Mouse (Mus musculus) kidney, postnatal 14 days (tissue): Measurements from ENCODE around the gene Creb5.
A peak's percentile ranks its signal among the peaks of the same experiment; 100 is the strongest.

Source experiments
- DNase-seq: peaks from one replicate; pipeline ENCODE4 v3.0.0; 2022; ENCODE audit warnings: mixed read lengths

Creb5 gene

DNA sequence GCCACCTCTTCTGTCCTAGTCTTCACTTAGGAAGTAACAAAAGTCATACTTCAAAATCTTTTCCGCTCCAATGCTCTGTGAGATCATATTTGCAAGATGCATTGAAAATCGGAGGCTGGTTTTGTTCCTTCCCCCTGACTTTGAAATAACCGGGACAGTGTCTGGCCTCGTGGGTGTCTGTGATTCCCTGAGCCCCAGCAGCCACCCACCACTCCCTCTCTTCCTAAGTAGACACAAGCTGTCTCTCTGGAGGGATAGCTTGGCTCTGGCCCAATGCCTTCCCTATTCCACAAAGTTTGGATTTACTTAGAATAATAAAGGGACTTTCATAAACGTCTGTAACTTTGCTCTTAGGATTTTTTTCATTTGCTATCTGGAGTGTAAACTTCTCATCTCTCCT, 273.9 kb downstream of the Creb5 start:
- no peak for DNase-seq

DNA sequence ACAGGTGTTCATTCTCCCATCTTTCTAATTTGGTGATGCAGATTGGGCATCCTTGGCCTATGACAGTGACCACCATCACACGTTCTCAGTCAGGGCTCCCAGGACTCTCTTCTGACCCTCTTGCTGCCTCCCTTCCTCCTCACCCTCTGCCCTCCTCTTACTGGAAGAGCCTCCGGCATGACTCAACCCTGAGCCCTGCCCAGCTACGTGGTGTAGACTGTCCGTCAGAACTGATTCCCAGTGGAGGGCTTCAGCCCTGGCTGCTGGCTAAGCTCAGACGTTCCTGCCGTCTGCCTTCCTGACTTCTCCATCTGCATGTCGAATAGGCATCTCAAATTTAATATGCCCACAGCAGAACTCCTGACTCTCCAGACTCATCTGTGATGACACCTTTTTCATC, 275.5 kb downstream of the Creb5 start:
- DNase-seq: no peak

DNA sequence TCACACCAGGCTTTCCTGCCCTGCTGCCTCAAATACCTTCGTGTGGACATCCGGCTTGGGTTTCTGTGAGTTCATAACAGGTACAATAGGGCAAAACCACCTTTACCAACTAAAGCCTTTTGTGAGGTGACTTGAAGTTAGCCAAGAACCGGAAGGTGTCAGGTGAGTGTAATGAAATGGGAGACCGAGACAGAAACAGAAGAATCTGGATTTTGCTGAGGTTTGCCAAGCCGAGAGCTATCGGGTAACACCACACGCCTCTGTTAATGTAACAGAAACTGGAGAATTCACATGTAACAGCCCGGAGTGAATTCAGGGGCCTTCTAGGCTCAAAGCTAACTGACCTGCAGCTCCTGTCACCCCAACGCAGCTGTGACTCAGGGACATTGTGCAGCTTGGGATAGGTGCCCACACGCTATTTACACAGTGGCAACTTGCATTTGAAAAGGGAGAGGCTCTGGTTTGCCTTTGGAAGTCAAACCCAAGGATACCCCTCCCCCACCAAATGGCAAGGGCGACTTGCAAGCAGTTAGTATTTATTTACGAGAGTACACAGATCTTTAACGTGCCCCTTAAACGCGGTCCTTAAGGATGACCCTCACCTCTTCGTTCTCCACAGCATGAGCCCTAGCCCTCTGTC, 276.6 kb downstream of the Creb5 start:
- no peak for DNase-seq

DNA sequence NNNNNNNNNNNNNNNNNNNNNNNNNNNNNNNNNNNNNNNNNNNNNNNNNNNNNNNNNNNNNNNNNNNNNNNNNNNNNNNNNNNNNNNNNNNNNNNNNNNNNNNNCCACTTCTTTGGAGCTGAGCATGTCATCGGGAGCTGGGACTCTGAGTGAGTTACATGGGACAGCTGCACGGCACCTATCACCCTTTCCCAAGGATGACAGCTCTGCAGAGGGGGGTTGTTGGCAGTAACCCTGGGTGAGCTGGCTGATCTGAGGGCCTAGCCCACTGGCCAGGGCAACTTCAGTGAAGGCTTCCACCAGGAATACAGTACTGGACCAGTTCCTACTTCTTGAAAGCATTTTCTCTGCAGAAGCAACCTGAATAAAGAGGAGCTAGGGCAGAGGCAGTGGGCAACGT, 282.4 kb downstream of the Creb5 start:
- DNase-seq: no peak

DNA sequence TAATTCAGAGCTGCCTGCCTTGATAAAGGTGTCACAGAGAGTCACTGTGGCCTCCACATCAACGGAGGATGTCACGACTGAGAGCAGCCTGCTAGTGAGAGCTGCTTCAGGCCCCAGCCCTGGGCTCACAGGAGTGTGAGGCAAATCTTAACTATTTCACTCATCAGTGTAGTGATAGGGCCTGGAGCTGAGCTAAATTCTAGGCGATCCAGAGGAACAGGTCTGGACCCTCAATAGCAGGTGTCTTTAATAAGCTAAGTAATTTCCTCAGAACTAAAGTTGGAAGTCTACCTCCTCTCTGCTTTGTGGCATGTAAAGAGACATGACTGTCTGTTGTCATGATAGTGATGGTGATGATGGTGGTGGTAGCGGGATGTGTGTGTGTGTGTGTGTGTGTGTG, 283.8 kb downstream of the Creb5 start:
- no peak for DNase-seq

DNA sequence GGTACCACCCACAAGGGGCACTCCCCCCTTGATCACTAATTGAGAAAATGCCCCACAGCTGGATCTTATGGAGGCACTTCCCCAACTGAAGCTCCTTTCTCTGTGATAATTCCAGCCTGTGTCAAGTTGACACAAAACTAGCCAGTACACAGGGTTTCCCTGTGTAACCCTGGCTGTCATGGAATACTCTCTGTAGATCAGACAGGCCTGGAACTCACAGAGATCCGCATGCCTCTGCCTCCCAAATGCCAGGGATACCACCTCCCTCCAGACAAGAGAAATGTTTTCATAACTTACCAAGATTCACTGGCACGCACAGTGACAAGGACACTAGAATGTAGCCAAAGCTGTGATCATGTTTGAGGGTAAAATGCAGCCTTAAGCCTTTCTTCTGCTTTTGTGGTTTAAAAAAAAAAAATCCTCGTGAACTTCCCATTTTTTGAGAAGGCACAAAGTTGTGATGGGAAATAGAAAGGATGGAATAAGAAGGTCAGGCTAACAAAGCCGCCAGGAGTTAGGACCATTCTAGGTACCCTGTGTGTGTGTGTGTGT, 284.6 kb downstream of the Creb5 start:
- no peak for DNase-seq

DNA sequence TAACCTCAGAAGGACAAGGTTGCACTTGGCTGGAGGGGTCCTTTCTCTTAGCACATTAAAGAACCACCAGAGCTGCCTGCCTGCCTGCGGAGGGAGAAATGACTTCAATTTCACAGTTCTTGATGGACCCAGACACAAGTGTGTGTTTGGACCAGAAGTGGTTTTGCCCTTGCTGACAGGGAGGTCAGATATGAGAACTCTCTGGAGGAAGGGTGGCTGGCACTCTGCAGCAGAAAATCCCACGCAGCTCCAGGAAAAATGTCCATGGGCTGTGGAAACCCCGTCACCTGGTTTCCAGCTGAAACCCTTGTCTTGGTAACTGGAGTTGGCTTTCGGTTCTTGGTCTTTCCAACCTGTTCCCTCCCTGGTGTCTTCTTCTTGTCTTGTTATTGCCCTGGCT, 285.4 kb downstream of the Creb5 start:
- DNase-seq: no peak

DNA sequence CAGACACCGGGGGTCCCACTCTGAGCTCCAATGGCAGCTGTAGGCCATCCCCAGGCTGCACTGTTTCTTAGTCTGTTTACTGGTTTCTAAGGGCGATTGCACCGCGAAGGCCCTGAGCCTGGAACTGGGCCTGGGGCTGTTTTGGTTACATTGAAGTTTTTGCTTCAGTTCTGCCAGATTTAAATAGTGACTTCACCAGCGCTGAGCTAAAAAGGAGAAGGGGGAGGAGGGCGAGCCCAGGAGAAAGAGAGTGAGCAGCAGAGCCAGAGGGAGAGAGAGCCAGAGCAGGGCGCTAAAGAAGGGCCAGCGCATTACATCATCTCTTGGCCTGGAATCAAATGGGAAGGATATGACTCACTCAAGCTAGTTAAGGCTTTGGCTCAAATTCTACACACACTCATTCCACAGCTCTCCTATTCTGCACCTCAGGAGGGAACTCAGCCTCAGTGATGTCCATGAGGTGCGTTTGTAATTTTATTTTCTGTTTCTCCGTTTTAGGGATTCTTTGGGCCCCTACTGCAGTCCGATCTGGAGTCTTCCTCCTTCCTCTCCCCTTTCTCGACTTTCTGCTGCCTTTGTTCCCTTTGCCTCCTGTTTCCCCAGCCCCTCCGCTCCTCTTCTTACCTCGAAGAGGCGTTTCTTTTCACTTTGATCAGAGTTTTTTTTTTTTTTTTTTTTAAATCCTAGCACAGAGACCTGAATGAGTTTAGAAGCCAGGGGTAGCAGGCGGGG, 286.1 kb downstream of the Creb5 start:
- DNase-seq: peak; percentile 90

DNA sequence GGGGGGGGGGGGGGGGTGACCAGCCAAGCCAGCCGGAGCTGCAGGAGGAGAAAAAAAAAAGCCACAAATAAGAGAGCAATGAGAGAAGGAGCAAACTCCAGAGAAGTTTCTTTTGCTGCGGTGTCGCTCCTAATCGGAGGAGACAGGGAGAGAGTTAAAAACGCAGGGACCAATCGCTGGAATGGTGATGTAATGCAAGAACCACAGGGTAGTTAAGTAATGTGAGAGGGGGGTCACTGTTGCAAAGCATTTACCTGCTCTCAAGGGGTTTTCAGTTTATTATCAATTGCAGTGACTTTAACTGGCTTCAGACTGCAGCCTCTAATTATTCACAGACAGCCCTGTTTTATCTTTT, 286.6 kb downstream of the Creb5 start:
- no peak for DNase-seq

DNA sequence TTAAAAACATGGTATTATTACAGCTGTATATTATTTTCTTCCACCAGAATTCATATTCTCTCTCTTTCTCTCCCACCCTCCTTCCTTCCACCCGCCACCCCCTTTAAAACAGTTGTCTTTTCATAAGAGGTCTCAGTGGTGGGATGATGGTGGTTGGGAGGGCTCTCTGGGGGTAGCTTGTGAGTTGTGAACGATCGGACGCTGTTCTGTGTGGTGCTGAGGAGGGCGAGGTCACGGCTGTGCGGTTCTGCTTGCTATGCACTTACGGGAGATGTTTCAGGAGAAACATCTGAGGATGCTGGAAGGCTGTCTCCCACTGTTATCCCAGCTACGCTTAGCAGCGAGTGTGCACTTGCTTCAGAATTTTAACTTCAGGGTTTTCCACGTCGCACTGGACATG, 287.0 kb downstream of the Creb5 start:
- no peak for DNase-seq

DNA sequence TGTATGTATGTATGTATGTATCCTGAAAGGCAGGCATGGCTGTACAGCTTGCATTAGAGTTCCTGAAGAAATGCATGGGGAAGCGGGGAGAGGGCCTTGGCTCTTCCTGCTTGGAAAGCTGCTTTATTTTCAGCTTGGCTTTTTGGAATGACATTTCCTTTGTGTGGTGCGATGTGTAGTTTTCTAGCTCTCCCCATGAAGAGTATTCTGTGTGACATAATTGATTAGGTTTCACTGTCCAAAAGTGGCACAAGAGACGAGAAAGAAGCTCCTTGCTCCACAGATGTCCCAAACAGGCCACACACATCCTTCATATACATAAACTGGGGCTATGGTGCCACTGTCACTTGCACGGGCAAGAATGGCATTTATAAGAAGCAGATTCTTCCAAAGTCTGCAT, 288.1 kb downstream of the Creb5 start:
- DNase-seq: no peak

DNA sequence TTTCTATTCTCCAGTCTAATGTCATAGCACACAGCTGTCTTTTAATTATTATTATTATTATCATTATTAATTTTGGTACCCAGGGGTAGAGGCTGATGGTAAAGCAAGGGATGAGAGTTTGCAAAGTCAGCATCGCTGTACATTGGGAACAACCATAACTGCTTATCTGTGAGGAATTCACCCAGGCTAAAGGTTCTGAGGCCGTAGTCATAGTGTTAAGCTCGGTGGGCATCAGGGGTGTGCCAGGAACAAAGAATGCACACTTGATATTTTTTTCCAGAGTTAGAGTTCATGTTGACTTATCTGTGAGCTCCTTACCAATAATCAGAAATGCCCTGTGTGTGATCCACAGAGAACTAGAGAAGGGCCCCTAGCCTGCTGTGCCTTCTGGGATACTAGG, 288.8 kb downstream of the Creb5 start:
- DNase-seq: no peak

DNA sequence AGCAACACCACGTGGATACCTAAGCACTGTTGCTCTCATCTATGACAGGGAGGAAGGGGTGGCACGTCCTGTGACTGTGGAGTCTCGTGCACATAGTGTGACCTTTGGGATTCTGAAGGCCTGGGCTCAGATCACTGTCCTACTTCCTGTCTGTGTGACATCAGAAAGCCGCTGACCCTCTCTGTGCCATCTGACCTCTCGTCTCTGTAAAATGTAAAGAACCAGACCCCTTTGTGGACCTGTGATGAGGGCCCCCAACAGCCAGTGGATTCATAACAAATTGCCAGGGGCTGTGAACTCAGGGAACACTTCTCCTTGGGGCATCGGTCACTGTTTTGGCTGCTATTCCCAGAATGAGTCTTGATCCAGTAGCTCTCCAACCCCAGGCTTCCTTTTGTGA, 289.8 kb downstream of the Creb5 start:
- no peak for DNase-seq

DNA sequence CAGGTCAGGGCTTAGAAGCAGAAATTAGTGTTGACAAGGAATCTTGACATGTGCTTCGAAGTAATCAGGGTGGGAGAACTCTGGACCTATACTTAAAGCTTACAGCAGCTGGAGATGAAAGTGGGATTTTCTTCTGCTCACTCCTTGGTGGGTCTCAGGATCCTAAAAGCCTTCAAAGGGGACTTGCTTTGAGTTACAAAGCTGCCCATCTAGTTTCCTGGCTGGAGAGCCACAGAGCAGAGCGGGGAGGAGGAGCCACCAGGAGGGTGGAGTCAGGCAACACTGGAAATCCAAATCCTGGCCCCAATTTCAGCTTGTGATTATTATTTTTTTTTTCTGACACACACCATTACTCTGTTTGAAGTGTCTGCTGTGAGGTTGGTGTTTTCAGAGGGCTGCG, 290.7 kb downstream of the Creb5 start:
- no peak for DNase-seq

DNA sequence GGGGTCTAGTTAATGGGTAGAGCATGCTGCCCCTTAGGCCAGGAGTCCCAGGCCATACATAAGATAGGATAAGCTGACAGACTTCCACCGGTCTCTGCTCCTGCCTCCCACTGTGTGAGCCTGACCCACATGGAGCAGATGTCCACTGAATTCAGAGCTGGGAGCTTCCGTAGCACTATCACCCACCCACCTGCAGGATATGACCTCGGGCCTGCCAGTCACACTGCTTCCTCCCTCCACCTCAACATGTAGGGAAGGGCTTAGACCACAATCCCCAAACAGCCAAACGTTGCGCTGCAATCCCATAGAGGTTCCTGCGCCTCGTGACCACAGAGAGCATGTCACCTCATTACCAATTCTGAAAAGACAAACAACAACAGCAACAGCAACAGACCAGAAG, 293.3 kb downstream of the Creb5 start:
- DNase-seq: no peak

DNA sequence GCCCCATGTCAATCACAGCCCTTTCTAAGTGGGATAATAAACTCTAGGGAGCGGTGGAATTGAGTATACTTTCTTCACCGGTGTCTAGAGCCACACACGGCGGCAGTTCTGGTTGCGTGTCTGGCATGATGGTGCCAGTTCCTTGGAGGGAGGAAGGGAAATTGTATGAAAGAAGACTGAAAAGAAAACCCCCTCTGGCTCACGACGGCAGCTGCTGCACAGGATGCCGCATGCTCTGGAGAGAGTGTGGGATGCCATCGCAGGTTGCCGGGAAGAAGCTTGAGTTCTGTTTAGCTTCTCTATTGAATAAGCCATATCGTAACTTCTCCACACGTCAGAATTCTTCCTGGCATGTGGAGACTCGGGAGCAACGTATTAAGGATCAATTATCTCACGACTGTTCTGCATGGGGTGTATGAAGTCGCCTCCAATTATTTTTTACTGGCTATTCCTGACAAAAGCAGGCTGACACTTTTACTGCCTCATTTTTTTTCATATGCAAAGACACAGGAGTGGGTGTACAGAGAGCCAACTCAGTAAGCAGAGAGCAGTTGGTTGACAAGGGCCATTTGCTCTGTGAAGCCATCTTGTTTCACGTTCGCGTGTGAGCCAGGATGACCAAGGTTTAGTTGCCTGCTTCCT, 296.3 kb downstream of the Creb5 start:
- DNase-seq: no peak

DNA sequence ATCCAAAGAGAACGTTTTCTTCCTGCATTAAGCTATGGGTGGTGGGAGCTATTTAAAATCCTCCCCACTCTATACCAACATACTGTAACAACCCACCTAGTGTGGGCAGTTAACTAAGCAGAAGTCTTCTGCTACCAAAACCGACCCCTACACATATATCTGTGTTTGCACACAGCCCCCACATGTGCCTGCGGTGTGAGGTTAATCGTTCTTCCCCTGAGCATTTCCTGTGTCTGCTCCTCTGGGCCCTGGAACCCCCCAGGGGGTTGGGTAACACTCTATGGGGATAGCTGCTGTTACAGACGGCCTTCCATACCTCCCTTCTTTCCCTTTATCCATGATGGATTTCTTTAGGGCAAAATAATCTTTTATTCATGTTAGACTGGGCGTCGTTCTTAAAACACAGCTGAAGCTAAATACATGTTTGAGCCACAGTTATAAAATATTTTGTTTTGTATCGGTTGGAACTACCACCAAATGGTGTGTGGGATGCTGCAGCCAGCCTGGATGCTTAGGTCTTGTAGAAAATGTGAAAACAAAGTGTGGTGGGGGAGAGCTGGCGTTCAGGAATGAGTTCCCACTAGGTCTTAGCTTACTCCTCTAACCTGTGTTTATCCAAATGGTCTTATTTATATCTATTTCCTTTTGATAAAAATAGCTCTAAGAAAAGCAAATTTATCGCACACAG, 297.8 kb downstream of the Creb5 start:
- no peak for DNase-seq

DNA sequence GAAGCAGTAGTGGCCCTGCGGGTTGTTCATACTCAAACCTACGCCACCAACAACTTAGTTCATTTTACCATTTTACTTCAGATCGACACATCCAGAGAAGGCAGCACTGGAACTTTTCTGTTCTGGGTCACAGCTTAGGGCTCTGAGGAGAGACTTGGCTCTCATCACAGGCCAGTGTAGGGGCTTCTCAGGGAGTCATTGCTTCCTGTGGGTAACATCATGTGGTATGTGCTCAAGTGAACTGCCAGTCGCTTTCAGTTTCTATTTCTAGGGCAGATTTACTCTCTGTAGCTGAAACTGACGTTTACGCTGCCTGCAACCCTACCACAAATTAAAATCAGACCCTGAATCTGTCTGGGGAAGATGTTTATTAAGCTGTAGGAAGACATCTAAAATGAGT, 302.7 kb downstream of the Creb5 start:
- DNase-seq: no peak

DNA sequence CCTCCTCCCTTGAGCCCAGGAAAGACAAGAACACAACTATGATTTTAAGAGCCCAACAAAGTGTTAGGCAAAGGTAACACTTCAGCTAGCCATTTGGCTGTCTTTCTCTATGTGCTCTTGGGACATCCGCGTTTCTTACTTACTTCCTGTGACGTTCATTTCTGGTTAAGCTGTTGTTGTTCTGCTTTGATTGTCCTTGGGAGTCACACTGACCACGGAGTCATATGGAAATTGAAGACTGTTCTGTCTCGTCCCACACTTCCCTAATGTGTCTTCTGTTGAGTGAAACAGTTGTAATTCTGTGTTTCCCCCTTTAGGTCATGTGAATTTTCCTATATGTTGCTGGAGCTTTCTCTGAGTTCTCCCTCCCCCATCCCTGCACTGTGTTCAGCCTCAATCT, 305.2 kb downstream of the Creb5 start:
- DNase-seq: no peak

DNA sequence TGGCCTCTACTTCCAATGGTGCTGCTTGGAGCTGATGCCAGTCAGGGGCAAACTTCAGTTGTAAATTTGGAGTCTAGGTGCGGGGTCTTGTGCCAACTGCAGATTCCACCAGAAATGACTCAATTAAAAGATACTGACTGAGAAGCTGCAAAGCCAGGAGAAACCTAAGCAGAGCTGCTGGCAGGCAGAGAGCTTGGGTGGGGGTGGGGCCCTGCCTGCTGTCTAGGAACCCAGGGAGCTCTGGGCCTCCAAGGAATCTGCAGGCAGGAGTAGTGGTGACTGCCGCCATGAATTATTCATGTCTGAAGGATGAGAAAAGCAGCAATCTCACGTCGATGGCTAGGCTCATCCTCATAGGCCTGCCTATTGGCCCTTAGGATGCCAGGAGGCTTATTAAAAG, 306.5 kb downstream of the Creb5 start:
- no peak for DNase-seq

DNA sequence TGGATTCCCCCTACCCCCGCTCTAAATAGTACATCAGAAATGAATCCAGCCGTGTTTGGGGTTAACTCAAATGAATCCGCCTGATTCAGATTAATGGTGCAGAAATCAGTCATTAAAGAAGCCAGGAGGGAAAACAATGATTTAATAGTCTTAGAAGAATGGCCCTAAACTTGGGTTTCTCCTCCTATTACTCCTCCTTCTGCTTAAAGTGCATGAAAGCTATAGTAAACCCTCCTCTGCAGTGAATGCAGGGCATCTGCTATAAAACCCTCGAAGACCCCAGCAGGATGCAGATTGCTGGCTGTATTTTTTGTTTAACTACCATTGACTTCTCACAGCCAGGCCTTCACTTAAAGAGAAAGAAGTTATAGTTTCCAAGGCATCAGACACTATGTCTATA, 307.2 kb downstream of the Creb5 start:
- no peak for DNase-seq

DNA sequence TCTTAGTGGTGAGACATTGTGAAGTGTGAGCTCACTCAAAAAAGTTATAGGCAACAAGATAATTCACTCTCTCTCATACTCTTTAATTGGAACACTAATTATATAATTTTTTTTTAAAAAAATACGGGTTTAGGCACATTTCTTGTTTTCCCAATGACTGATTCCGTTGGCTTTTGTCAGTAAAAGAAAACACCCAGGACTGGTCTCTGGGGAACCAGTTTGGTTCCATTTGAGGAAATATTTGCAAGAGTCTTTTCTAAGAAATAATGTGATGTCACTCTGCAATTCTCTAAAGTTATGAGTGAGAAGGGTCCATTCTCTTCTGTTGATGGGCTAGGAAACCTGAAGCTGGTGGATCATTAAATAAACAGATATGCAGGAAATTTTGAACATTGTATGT, 309.3 kb downstream of the Creb5 start:
- DNase-seq: no peak

DNA sequence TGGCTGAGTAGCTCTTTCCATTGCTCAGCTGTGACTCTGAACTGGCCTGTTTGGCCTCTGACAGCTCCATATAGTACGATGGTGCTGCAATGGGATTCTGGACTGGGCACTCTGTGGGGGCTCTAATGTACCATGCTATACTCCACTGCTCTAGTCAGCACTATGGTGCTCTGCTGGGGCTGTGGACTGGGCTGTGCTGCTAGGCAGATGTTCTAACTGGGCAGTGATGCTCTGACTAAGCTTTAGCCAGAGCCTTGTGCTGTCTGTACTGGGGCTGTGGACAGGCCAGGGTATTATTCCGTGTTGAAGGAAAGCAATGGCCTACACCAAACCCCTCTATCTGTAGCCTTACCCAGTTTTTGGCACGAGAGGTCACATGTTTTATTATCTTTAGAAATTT, 316.0 kb downstream of the Creb5 start:
- no peak for DNase-seq

DNA sequence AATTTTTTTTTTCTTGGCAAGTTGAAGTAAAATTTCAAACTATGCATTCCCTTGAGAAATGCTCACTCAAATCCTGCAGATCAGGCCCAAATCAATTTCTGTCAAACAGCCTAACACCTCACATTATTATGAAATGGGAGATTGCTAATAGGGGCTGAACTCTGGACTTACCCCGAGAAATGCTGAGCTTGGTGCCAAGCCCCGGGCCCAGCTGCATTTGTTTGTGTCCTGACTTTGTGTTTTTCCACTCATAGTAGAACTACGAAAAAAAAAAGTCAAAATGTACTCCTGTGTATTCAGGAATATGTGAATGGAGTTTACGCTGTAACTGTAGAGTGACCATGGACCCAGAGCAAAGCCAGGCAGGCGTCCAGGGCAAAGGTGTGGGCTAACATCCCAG, 316.6 kb downstream of the Creb5 start:
- DNase-seq: no peak
